Mouse (Mus musculus): ENCODE measurements around the gene Ppp5c.

GRCm38 (mm10) chr7:16976298-16976697 is 51.4 kb downstream of the Ppp5c start:
- no peak for TF ChIP-seq CTCF (IDR thresholded peaks at IDR 0.05)
- no peak for TF ChIP-seq EP300 (IDR thresholded peaks at IDR 0.05; ENCODE audit: insufficient read depth, low read depth, low read length)

Measured in heart, adult 2 months (tissue).